Mouse (Mus musculus): ENCODE measurements around the gene Frmpd4.

DNA sequence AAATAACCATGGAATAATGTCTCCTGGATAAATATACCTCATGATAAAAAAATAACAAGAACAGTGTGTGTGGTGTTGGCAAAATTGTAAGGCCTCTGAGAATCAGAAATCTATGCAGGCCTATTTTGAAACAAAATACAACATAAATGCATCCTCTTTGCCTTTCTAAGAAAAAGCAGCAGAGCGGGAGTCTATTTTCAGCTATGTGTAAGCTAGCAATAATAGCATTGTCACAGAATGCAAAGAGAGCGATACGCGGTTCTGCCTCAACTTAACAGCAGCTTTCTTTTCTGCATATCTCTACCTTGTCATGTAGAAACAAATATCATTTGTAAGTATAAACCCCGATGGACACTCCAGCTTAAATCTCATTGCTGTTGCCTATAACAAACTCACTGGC, 768.5 kb downstream of the Frmpd4 start:
- TF ChIP-seq POLR2A (IDR thresholded peaks at IDR 0.05; ENCODE audit: insufficient read length, low read depth) (no peak), USF1 (IDR thresholded peaks at IDR 0.05; ENCODE audit: low read depth) (no peak), MAX (IDR thresholded peaks at IDR 0.05; ENCODE audit: low read depth) (no peak), TCF12 (IDR thresholded peaks at IDR 0.05; ENCODE audit: insufficient read depth, poor library complexity, severe bottlenecking) (no peak), REST (IDR thresholded peaks at IDR 0.05; ENCODE audit: insufficient read depth, insufficient read length) (no peak), MYOD1 (IDR thresholded peaks at IDR 0.05; ENCODE audit: control insufficient read depth in 1 of 3, insufficient read length in 2 of 3, low read depth in 2 of 3) (no peak), MYOG (IDR thresholded peaks at IDR 0.05; ENCODE audit: control insufficient read depth in 1 of 3, insufficient read depth in 1 of 3, insufficient read length in 2 of 3, low read depth in 2 of 3) (no peak)

Data from myocyte (in vitro differentiated cells).